Mouse (Mus musculus): Measurements from ENCODE around the gene C1qtnf3.
A peak's percentile ranks its signal among the peaks of the same experiment; 100 is the strongest.
"Not testable (repeated sequence)": the region's sequence is repeated elsewhere in the genome, so short reads cannot be mapped to it uniquely, and the experiment has no call there.

C1qtnf3 gene

GRCm38 (mm10) chr15:10959277-10960026, 7.3 kb downstream of the C1qtnf3 start:
- DNase-seq (ENCODE audit: low spot score in 2 of 2), result no peak

GRCm38 (mm10) chr15:10960267-10960666, 8.1 kb downstream of the C1qtnf3 start:
- DNase-seq (ENCODE audit: low spot score in 2 of 2), result no peak

GRCm38 (mm10) chr15:10962601-10963000, 10.5 kb downstream of the C1qtnf3 start:
- no peak for DNase-seq (ENCODE audit: low spot score in 2 of 2)

- DNase-seq (ENCODE audit: low spot score in 2 of 2), result no peak
Observed at GRCm38 (mm10) chr15:10969439-10969838, 17.3 kb downstream of the C1qtnf3 start.

GRCm38 (mm10) chr15:10970777-10971176, 18.6 kb downstream of the C1qtnf3 start:
- DNase-seq (ENCODE audit: low spot score in 2 of 2), result no peak

GRCm38 (mm10) chr15:10977151-10977550, 25.0 kb downstream of the C1qtnf3 start:
- DNase-seq (ENCODE audit: low spot score in 2 of 2), result no peak

GRCm38 (mm10) chr15:10980712-10981111, 28.6 kb downstream of the C1qtnf3 start:
- no peak for DNase-seq (ENCODE audit: low spot score in 2 of 2)

- peak; percentile 79 to 91 for DNase-seq (ENCODE audit: low spot score in 2 of 2)
Observed at GRCm38 (mm10) chr15:10981377-10982063, 29.4 kb downstream of the C1qtnf3 start, which contains the start of gene Amacr. TSS of gene Amacr (plus strand) at chr15:10981756.

- DNase-seq (ENCODE audit: low spot score in 2 of 2), result no peak
Observed at GRCm38 (mm10) chr15:10982064-10982435, 29.9 kb downstream of the C1qtnf3 start.

- no peak for DNase-seq (ENCODE audit: low spot score in 2 of 2)
Observed at GRCm38 (mm10) chr15:10985756-10986155, 33.6 kb downstream of the C1qtnf3 start.

GRCm38 (mm10) chr15:10986477-10986876, 34.3 kb downstream of the C1qtnf3 start:
- not testable (repeated sequence) for DNase-seq (ENCODE audit: low spot score in 2 of 2)

- no peak for DNase-seq (ENCODE audit: low spot score in 2 of 2)
Observed at GRCm38 (mm10) chr15:10990411-10990810, 38.3 kb downstream of the C1qtnf3 start.

GRCm38 (mm10) chr15:10991566-10991965, 39.4 kb downstream of the C1qtnf3 start:
- no peak for DNase-seq (ENCODE audit: low spot score in 2 of 2)

GRCm38 (mm10) chr15:10999832-11000231, 47.7 kb downstream of the C1qtnf3 start:
- DNase-seq (ENCODE audit: low spot score in 2 of 2), result no peak

- DNase-seq (ENCODE audit: low spot score in 2 of 2), result no peak
Observed at GRCm38 (mm10) chr15:11000421-11000820, 48.3 kb downstream of the C1qtnf3 start, which contains the start of gene Slc45a2. TSS of gene Slc45a2 (plus strand) at chr15:11000721.

GRCm38 (mm10) chr15:11003791-11004190, 51.7 kb downstream of the C1qtnf3 start:
- no peak for DNase-seq (ENCODE audit: low spot score in 2 of 2)

- no peak for DNase-seq (ENCODE audit: low spot score in 2 of 2)
Observed at GRCm38 (mm10) chr15:11004646-11005045, 52.5 kb downstream of the C1qtnf3 start.

GRCm38 (mm10) chr15:11008756-11009155, 56.6 kb downstream of the C1qtnf3 start:
- DNase-seq (ENCODE audit: low spot score in 2 of 2), result no peak

GRCm38 (mm10) chr15:11010976-11011548, 58.9 kb downstream of the C1qtnf3 start:
- no peak for DNase-seq (ENCODE audit: low spot score in 2 of 2)

- DNase-seq (ENCODE audit: low spot score in 2 of 2), result no peak
Observed at GRCm38 (mm10) chr15:11014931-11015330, 62.8 kb downstream of the C1qtnf3 start.

- peak in 1 of 2 experiments; percentile 11 for DNase-seq (ENCODE audit: low spot score in 2 of 2)
Observed at GRCm38 (mm10) chr15:11026801-11027561, 74.8 kb downstream of the C1qtnf3 start.
